Mouse (Mus musculus) kidney, adult 2 months (tissue): ENCODE measurements around the gene Npepl1. TPM values are rescaled to one million over a fixed set of nuclear protein-coding genes. Genes with fewer than 3 reads are reported as not detected.
A peak's percentile ranks its signal among the peaks of the same experiment; 100 is the strongest.

Source experiments
- DNase-seq: peaks from one replicate; pipeline ENCODE4 v3.0.0; 2021
- H3K27ac ChIP-seq: fragments of 200-500 bp; 2 replicates; pipeline ENCODE4 v1.5.1; 2012; ENCODE audit warnings: low read depth, low read length, control low read depth, inconsistent platforms; ENCODE audit not compliant: insufficient read depth
- H3K27me3 ChIP-seq: fragments of 200-500 bp; replicated peaks from 2 replicates; pipeline ENCODE4 v1.6.1; 2012; ENCODE audit warnings: mild to moderate bottlenecking, moderate library complexity, low read length, inconsistent platforms; ENCODE audit not compliant: control insufficient read depth, insufficient read depth
- H3K36me3 ChIP-seq: fragments of 200-500 bp; 2 replicates; pipeline ENCODE4 v1.6.1; 2012; ENCODE audit warnings: mild to moderate bottlenecking, moderate library complexity, low read length, inconsistent platforms; ENCODE audit not compliant: control insufficient read depth, insufficient read depth
- H3K4me1 ChIP-seq: fragments of 200-500 bp; 2 replicates; pipeline ENCODE4 v1.6.1; 2011; ENCODE audit warnings: low read length; ENCODE audit not compliant: control insufficient read depth, insufficient read depth
- H3K4me3 ChIP-seq: fragments of 200-500 bp; 2 replicates; pipeline ENCODE4 v1.5.1; 2011; ENCODE audit warnings: mild to moderate bottlenecking, low read depth, low read length, control low read depth; ENCODE audit not compliant: insufficient read depth
- CTCF ChIP-seq: fragments of 200-500 bp; conservative IDR thresholded peaks from 2 replicates; pipeline ENCODE4 v1.5.1; 2011; ENCODE audit warnings: low read depth, mild to moderate bottlenecking, control low read depth, low read length, moderate library complexity, mixed read lengths; ENCODE audit not compliant: insufficient read depth, insufficient read length
- POLR2A ChIP-seq: fragments of 200-500 bp; IDR thresholded peaks from one replicate; pipeline ENCODE4 v1.6.1; 2011; ENCODE audit warnings: low read depth, low read length, control low read depth
- WGBS: fragments of 180-500 bp; shearing (Covaris S2); methylation state at CpG from one replicate; pipeline ENCODE4 v1.1.7; 2018; 5-methylcytosine and 5-hydroxymethylcytosine counted together
- polyA plus RNA-seq: library from polyadenylated mRNA; depleted of rRNA; stranded (reverse); fragments of >200 nt; gene quantifications from 2 replicates; pipeline ENCODE4 v1.2.3, GENCODE M21; 2012; rRNA removed

The Npepl1 gene
- polyA plus RNA-seq, 1 experiment, result 91.6 TPM

GRCm38 (mm10) chr2:174132413-174132969 lies 22.3 kb downstream of the Npepl1 start:
- Histone ChIP-seq H3K27ac (no peak overlapping the region), H3K27me3 (no peaks in the 10 kb centered on the region), H3K36me3 (no peaks in the 10 kb centered on the region), H3K4me1 (no peaks in the 10 kb centered on the region), H3K4me3 (no peak overlapping the region)
- WGBS, result 72% methylated on average over 8 of the region's 8 CpGs
- no peak for DNase-seq
- no peak for TF ChIP-seq CTCF
- no peak for TF ChIP-seq POLR2A

- Histone ChIP-seq H3K4me3 (no peak overlapping the region), H3K27ac (no peak overlapping the region), H3K27me3 (no peaks in the 10 kb centered on the region), H3K4me1 (no peaks in the 10 kb centered on the region; the same call in 1 of the 2 replicates), H3K36me3 (no peaks in the 10 kb centered on the region)
- TF ChIP-seq CTCF (no peak), POLR2A (no peak)
- no peak for DNase-seq
- WGBS, result 89% methylated on average over 10 of the region's 10 CpGs
Observed at GRCm38 (mm10) chr2:174159035-174159434, 48.9 kb downstream of the Npepl1 start.

GRCm38 (mm10) chr2:174160461-174160860 lies 50.3 kb downstream of the Npepl1 start:
- H3K27ac ChIP-seq, result no peak overlapping the region
- DNase-seq, result peak; percentile 82
- TF ChIP-seq CTCF, result no peak
- TF ChIP-seq POLR2A, result no peak
- no peaks in the 10 kb centered on the region for H3K27me3 ChIP-seq
- no peaks in the 10 kb centered on the region for H3K36me3 ChIP-seq
- no peaks in the 10 kb centered on the region; the same call in 1 of the 2 replicates for H3K4me1 ChIP-seq
- 46% methylated on average over 3 of the region's 3 CpGs for WGBS
- H3K4me3 ChIP-seq, result no peak overlapping the region

Other genes with a start within 250 kb of the Npepl1 start
- 24.3 and 31.9 TPM in 2 replicates for gene Stx16, start 34.0 kb upstream of the Npepl1 start, polyA plus RNA-seq
- gene Gnas, start 174.0 kb downstream of the Npepl1 start, polyA plus RNA-seq, result 872 and 1,035 TPM in 2 replicates
- not detected in 2 replicates for gene Gm20721, start 236.4 kb downstream of the Npepl1 start, polyA plus RNA-seq